Mouse (Mus musculus): Measurements from ENCODE around the gene Taok3.

Taok3 gene

DNA sequence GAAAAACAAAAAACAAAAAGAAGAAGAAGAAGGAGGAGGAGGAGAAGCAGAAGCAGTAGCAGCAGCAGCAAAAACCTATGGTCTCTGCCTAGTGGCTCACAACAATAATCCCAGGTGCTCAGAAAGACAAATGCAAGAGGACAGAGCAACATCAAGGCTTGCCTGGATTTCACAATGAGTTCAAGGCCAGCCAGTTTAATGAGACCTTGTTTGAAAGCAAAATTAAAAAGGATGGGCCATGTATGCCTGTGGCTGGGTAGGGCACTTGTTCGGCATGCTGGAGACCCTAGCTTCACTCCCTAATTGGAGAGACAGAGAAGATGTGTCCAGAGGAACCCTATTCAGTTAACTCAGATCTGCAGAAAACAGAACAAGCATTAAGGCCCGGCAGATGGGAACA, 2.7 kb upstream of the Taok3 start:
- in situ Hi-C loops (cut with MboI, MseI), result no loop called here

GRCm38 (mm10) chr5:117117716-117118115, 2.2 kb upstream of the Taok3 start:
- in situ Hi-C loops (cut with MboI, MseI), result no loop called here

GRCm38 (mm10) chr5:117118220-117118619, 1.7 kb upstream of the Taok3 start:
- in situ Hi-C loops (cut with MboI, MseI), result no loop called here

- in situ Hi-C loops (cut with MboI, MseI), result no loop called here
Observed at GRCm38 (mm10) chr5:117118850-117119249, 1.1 kb upstream of the Taok3 start.

DNA sequence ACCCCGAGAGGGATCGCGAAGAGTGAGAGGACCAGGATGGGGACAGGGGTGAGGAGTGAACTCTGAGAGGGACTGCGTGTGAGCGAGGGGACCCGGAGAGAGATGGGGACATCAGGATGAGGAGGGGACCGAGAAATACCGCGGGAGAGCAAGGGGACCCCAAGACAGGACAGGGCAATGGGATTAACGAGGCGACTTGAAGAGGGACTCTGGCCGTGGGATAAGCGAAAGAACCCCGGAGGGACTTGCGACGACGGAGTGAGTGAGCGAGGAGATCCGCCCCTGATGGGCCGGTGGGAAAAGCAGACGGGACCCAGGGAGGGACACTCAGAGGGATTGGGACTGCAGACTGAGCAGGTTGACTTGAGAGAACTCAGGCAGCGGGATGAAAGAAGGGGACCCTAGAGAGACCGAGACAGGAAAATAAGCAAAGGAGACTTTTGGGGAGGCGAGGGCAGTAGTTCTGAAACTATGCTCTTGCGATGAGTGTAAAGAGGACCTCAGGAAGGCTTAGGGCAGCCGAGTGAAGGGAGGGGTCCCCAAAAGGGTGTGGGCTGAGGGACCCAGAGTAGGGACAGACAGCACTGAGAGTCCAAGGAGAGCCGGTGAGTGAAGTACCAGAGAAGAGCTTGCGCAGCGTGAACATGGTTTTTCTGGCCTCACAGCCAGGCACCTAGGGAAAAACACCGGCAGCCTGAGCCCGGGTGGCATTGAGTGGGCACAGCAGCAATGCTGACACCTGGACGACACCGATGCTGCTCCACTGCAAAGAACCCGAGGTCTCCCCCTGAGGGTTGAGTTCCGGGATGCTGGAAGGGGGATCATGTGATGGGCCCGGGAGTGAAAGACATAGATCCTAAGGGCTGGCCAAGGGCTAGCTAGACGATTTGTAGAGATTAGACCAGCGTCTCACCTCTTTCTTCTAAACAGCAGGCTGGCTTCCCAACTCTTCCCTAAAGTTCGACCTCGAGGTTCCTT, 849 bp downstream of the Taok3 start:
- in situ Hi-C loops (cut with MboI, MseI), result loop anchor here (10.0 kb wide), 1 partner anchor 1616 kb away; the partner anchor contains the start of gene Pxn

GRCm38 (mm10) chr5:117121657-117122056, 1.7 kb downstream of the Taok3 start:
- in situ Hi-C loops (cut with MboI, MseI), result loop anchor here (10.0 kb wide), 1 partner anchor 1617 kb away; the partner anchor contains the start of gene Pxn

DNA sequence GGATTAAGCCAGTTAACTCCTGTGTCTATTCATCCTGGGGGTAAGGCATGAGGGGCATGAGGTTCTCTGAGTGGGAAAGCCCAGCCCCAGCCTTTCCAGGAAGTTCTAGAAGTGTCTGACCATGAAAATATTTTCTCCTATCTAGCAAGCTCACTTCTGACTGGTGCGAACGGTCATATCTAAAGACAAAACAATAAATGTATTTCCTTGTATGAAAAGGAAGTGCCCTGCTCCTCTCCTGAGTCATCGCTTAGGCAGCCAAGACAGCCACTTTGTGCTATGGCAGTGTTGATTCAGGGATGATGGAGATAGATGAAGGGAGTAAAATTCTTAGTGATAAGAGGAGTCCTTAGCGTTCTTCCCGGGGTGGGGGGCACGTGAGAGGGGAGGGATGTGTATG, 3.2 kb downstream of the Taok3 start:
- in situ Hi-C loops (cut with MboI, MseI), result loop anchor here (10.0 kb wide), 1 partner anchor 1618 kb away; the partner anchor contains the start of gene Pxn

DNA sequence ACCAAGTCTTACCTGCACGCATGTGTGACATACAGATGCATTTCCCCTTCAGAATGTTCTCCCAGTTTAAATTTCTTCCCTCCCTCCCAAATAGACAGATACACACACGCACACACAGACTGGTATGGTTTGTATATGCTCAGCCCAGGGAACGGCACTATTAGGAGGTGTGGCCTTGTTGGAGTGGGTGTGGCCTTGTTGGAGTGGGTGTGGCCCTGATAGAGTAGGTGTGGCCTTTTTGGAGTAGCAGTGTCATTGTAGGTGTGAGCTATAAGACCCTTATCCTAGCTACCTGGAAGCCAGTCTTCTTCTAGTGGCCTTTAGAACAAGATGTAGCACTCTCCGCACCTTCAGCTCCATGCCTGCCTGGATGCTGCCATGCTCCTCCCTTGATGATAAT, 3.9 kb downstream of the Taok3 start:
- in situ Hi-C loops (cut with MboI, MseI), result loop anchor here (10.0 kb wide), 1 partner anchor 1619 kb away; the partner anchor contains the start of gene Pxn

- in situ Hi-C loops (cut with MboI, MseI), result loop anchor here (10.0 kb wide), 1 partner anchor 1621 kb away; the partner anchor contains the start of gene Pxn
Observed at GRCm38 (mm10) chr5:117125482-117126346, 5.8 kb downstream of the Taok3 start.

- in situ Hi-C loops (cut with MboI, MseI), result loop anchor here (10.0 kb wide), 1 partner anchor 1622 kb away; the partner anchor contains the start of gene Pxn
Observed at GRCm38 (mm10) chr5:117127051-117127450, 7.1 kb downstream of the Taok3 start.

DNA sequence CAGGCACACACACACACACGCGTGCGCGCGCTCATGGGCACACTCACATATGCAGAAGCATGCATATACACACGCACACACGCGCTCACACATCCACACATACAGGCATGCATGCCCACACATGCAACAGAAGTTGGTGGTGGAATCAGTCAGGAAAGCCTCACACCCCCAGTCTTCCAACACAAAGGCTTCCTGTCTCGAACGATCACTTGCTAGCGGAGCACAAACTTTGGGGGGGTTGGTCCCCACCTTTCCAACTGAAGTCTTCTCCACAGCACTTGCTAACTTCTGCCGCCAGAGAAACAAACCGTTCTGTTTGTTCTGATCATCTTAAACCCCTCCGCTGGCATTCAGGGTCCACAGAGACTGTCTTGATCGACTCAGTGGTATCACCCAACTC, 10.8 kb downstream of the Taok3 start:
- in situ Hi-C loops (cut with MboI, MseI), result no loop called here

DNA sequence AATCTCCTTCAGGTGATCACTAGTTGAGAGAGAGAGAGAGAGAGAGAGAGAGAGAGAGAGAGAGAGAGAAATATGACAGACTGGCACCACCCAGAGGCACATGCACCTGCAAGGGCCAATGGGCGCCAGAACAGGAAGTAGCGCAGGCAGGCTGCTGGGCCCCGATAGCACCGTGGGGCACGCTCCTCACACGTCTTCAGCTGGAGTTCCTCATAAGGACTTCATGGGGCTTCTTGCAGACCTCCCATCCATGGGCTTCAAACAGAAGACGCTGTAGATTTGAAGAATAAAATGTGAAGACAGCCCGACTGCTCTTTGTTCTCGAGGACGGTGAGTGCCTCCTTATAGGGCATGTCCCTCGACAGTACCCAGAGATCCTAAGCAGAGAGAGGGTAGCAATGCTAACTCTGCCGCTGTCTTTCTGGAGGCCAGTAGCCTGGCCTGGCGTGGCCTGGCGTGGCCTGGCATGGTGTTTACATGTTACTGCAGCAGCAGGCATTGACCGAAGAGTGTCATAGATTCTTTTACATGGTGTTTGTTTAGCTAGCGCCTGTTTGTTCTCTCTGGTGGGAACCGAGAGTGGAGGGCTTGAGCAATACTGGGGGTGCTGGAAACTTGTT, 13.6 kb downstream of the Taok3 start:
- in situ Hi-C loops (cut with MboI, MseI), result no loop called here

DNA sequence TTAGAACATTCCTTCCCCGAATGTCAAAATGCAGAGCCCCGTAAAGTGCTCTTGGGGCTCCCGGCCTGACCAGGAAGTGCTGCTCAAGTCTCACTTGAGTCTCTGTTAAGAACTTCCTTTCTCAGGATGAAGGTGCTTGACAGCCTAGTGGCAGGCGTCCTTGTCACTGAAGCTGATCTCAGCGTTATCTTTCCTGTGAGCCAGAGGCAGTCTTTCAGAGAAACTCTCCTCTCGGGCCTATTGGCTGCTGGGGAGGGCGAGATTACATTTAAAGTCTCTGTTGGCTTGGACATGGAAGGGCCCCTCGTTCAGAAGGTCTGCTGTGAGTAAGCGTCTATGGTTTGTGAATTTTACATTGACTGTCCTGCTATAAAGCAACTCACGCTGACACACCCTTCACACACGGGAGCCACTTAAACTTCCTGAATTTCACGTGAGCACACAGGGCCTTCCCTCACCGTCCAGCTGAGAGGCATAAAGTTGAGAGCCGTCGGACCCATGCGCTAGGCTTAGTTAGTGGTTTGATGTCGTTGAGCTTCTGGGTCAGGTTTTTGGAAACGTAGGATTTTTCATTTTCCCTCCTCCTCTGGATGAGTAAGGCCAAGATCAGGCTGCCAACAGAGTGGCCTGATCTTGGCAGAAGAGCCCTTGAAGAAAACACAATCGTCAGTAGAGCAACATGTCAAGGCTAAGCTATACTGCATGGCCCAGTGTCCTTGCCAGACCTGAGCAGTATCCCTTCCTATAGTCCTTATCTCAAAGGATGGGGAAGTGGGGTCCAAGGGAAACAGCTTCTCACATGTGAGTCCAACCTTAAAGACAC, 14.3 kb downstream of the Taok3 start:
- in situ Hi-C loops (cut with MboI, MseI), result no loop called here

DNA sequence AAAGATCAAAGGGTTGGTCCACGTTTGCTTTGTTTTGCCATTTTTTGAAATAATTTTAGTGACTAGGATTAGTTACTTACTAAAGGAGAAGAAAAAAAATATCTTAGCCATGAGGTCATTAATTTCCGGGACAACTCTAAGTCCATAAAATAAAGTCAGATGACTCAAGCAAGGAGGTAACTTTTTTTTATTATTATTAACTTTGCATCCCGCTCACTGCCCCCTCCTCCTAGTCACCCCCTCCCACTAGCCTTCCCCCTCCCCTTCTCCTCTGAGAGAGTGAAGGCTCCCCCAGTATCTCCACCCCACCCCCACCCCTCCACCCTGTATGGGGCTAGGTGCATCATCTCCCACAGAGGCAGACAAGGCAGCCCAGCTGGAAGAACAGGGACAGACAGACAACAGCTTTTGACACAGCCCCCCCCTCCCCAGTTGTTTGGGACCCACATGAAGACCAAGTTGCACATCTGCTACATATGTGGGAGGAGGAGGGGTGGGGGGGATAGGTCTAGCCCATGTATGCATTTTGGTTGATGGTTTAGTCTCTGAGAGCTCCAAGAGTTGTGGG, 15.0 kb downstream of the Taok3 start:
- in situ Hi-C loops (cut with MboI, MseI), result no loop called here

DNA sequence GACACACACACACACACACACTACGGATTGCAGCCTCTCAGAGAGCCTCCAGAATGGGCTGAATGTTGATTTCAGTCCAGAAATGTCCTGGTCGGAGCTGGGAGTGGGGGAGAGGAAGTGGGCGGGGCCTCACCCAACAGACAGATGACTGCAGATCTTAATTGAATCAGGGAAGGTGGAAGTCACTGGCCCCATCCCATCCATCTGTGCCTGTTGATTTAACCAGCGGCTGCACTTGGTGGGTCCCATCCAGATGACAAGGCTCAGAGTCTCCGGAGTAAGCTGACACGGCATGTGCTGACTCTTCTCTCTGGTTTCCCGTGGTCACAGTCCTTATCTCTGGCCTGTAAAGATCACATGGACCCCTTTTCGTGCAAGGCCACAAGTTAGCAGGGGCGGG, 15.9 kb downstream of the Taok3 start:
- in situ Hi-C loops (cut with MboI, MseI), result no loop called here

DNA sequence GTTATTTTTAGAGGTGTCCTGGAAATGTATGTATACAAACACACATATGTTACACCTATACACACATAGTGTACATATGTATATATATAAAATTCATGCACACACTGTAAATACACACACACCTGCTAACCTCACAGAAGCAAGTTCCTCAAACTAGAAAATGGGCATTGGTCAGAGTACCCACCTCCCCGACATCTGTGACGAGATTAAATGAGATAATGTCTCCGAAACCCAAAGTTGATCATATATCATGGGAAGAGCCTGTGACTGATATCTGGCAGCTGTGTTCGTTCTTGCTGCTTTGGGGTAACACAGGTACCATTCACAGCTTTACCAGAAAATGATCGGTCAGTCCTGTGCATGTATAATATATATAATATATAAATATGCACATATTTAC, 16.6 kb downstream of the Taok3 start:
- in situ Hi-C loops (cut with MboI, MseI), result no loop called here

- in situ Hi-C loops (cut with MboI, MseI), result no loop called here
Observed at GRCm38 (mm10) chr5:117137011-117137410, 17.1 kb downstream of the Taok3 start.

GRCm38 (mm10) chr5:117137594-117137993, 17.7 kb downstream of the Taok3 start:
- in situ Hi-C loops (cut with MboI, MseI), result no loop called here

- in situ Hi-C loops (cut with MboI, MseI), result no loop called here
Observed at GRCm38 (mm10) chr5:117138295-117138988, 18.5 kb downstream of the Taok3 start.

GRCm38 (mm10) chr5:117139822-117140221, 19.9 kb downstream of the Taok3 start:
- in situ Hi-C loops (cut with MboI, MseI), result no loop called here

All from T-helper 1 cell (primary cell).